Mouse (Mus musculus) skeletal muscle tissue, adult 2 months (tissue): ENCODE results near the gene Atg9a.
A peak's percentile ranks its signal among the peaks of the same experiment; 100 is the strongest.

Experiments
- DNase-seq: peaks from one replicate; pipeline ENCODE4 v3.0.0-alpha.2; 2012; ENCODE audit warnings: low read depth, low spot score

Gene Atg9a

GRCm38 (mm10) chr1:75168472-75169464 lies 23.2 kb downstream of the Atg9a start, which contains the start of gene Zfand2b:
TSS of gene Zfand2b (plus strand) at chr1:75168646.
- peak; percentile 92 for DNase-seq

GRCm38 (mm10) chr1:75168093-75168471 lies 23.9 kb downstream of the Atg9a start:
- DNase-seq = no peak

GRCm38 (mm10) chr1:75160256-75160617 lies 31.8 kb downstream of the Atg9a start:
- DNase-seq = no peak

DNA sequence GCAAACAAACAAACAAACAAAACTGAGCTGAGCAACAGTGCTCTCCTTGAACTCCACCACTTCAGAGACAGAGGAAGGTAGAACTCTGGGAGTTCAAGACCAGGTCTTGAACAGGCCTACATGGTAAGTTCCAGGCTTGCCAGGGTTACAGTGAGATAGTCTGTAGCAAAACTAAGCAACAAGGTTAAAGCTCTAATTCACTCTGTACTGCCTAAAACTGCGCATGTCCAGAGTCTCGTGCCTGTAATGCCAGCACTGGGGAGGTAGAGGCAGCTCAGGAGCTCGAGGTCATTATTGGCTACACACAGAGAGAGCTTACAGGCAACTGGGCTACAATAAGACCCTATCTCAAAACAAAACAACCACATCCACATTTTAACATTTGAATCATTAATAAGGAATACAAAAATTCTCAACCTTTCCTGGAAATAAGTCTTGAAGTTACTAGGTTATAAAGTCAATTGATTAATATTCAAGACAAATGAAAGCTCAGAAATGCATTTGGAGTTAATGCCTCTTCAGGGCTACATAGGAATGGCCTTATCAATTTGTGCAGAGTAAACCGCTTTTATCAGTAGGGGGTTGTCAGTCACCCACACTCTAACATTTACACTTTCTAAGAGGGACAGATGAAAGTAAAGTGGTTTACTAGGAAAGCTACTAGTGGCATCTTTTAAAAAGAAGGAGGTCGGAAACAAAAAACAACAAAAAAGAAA lies 32.3 kb downstream of the Atg9a start:
- DNase-seq = no peak

- no peak for DNase-seq
Measured at GRCm38 (mm10) chr1:75158990-75159389, 33.0 kb downstream of the Atg9a start.

- DNase-seq = no peak
Measured at GRCm38 (mm10) chr1:75155837-75156236, 36.2 kb downstream of the Atg9a start.

DNA sequence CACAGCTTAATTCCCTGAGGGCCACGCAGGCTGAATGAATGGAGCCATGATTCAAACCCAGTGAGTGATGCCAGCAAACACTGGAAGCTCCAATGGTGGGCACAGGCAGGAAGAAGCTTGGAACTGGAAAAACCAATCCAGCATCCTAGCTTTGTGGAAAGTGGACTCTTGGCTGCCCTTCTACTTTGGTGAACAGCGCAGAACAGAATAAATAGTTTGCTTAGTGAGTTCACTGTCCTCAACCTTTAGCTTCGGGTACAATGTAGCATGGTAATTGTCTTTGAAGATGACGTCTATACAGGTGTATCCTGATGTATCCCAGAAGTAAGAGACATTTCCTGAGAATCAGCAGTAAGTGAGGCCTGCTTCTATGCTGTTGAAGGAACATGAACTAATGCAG lies 43.3 kb downstream of the Atg9a start:
- DNase-seq = no peak

DNA sequence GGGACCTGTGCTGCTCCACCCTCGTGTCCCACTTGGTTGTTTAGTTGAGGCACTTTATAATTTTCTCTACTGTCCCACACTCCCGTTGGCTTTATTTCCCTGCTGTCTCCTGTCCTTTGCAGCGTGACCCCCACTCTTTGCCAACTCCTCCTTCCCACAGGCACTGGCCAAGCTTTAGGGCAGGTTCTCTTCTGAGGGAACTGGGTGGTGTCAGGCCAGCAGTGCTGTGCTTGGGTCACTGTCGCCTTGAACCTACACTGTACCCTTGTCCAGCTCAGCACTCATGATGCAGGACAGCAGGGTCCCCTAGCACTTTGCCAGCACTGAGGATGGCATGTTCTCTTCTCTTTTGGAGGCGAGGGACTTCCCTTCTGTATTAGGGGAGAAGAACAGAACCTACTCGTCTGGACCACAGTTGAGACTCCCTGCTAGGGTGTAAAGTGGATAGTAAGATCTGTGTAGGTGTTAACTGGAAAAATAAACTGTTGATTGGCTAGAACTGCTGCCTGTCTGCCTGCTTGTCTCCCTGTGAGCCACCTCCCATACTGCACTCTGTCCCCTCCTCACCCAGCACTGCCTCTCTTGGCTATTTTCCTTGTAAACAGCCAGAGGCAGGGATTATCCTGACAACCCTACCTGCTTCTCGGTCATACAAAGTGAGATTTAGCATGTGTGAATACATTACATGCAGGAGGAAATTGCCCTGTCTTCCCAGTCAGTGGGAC lies 44.4 kb downstream of the Atg9a start:
- DNase-seq = no peak

GRCm38 (mm10) chr1:75145589-75145988 lies 46.4 kb downstream of the Atg9a start:
- no peak for DNase-seq

- peak; percentile 96 for DNase-seq
Measured at GRCm38 (mm10) chr1:75142301-75143261, 49.4 kb downstream of the Atg9a start, which contains the start of the genes Cnppd1 and Retreg2. TSS of gene Cnppd1 (minus strand) at chr1:75142711. TSS of gene Retreg2 (plus strand) at chr1:75142778.

DNA sequence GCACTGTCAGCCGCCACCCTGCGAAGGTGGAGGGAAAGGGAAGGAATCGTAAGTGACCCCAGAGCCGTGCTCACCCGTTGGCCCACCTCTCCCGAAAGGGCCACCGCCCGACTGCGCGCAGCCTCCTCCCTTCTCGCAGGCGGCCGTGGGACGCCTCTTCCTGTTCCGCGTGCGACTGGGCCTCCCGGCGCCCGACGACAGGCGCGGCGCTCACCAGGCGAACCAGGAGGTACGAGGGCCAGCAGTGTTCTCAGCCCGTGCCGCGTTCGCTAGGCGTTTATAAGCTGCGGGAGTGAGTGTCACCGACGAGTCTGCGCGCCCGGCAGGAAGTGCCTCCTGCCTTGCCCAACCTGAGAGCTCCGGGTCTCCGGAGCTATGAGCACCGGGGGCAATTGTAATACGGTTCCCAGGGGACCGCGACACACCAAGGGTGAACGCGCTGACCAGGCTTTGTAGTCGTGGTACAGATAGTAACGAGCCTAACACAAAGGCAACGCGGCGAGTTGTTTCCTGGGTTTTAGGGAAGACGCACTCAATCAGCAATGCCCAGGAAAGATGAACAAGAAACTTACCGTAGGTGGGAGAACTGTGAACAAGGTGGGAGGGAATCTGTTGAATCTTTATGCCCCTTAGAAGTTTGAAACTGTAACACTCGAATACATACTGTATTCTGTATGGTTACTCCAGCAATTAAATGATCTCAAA lies 50.4 kb downstream of the Atg9a start:
- peak; percentile 44 for DNase-seq

DNA sequence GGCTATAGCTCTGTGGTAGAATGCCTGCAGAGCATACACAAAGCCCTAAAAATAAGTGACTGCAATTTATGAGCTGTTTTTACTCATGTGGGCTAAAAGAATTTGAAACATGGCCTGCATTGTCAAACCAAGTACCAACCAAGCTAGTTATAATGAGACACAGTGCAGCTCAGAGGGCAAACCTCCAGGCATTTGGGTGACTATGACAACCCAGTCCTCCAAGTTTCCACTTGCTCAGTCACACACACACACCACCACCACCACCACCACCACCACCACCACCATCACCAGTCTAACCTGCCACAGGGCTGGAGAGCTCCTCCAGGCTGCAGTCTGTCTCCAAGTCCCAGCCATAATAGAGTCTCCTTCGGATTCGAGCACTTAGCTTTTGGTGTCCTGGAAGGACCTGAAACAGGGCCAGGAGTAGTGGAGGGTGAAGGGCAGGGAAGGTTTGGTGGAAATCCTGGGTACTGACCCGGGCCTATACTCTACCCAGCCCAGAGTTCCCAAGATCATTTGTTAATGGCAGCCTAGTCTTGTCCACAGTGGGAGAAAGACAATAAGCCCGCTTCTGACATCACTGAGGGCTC lies 51.3 kb downstream of the Atg9a start:
- DNase-seq = no peak

DNA sequence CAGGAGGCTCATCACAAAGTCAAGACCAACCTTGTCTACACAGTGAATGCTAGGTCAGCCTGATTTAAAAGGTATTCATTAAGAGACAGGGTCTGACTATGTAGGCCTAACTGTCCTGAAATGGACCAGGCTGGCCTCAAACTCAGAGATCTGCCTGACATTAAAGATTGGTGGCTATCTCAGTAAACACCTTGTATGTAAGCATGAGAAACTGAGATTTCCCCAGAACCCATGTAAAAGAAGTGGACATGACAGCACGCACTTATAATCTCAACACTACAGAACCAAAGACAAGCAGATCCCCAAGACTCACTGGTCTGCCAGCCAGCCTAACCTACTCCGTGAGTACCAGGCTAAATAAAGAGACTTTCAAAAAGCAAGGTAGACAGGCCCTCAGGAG lies 53.5 kb downstream of the Atg9a start:
- no peak for DNase-seq

DNA sequence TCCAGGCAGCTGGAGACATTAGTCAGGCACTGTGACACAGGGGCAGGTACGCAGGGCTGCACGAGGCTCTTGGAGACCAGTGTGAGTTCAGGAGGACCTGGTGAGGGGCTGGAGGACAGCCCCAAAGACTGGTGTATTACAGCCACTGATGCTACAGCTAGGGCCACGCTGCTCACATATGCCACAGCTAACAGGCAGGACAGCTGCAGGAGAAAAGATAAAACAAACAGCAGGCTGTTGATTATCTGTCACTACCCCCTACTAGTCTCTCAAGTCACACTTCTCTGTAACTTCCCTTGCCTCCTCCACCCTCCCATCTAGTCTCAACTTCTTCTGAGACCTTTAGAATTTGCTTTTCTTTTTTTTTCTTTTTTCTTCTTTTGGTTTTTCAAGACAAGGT lies 55.3 kb downstream of the Atg9a start:
- no peak for DNase-seq

- DNase-seq = no peak
Measured at GRCm38 (mm10) chr1:75136293-75136692, 55.7 kb downstream of the Atg9a start.

DNA sequence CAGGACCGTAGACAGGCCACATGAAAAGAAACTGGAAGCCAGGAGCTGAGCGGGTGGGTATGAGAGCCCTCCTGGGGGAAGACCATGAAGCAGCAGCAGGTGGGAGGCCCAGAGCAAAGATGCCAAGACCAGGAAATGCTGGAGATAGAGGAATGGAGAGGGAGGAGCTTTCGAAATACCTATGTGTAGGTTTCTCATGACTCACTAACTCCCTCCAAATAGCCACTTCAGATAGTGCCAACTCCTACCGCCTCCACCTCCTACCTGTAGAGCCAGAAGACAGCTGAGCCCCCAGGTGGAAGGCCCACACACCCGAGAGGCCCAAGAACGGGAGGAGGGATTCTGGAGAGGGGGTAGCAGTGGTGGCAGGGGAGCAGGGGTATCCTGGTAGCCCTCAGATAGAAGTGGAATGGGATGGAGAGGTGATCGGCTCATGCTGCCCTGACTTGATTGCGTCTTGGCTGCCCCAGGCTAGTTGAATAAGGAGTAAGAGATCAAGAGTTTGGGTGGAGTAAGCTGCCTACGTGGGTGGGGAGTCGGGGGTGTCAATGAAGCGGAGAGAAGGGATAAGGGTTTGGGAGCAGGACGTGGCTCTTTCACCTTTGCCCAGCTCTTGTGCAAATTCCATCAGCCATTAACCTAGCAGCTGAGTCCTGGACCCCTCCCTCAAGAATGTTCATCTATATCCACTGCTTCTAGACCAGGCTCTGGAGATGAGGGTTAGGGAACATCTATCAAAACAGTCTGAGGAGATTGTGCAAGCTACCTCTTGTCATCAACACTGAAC lies 58.4 kb downstream of the Atg9a start, which contains the start of gene Slc23a3:
TSS of gene Slc23a3 (minus strand) at position 470 of the 787 bp plus-strand sequence.
- DNase-seq = no peak
